Mouse (Mus musculus) G1E (cell line): ENCODE results near the gene Taf8.

Experiments used
- CTCF ChIP-seq: IDR thresholded peaks from 2 replicates; pipeline ENCODE4 v1.5.1; 2012; ENCODE audit warnings: low read depth, low read length, inconsistent platforms, mixed read lengths
- GATA1 ChIP-seq: IDR thresholded peaks from 2 replicates; pipeline ENCODE4 v1.6.1; 2012; ENCODE audit warnings: borderline replicate concordance, low read length, inconsistent platforms, mixed read lengths
- GATA2 ChIP-seq: IDR thresholded peaks from 2 replicates; pipeline ENCODE4 v1.6.1; 2012; ENCODE audit warnings: low read depth, low read length, inconsistent platforms, borderline replicate concordance
- TAL1 ChIP-seq: conservative IDR thresholded peaks from 2 replicates; pipeline ENCODE4 v1.6.1; 2012; ENCODE audit warnings: low read depth, low read length, inconsistent platforms, mixed read lengths

DNA sequence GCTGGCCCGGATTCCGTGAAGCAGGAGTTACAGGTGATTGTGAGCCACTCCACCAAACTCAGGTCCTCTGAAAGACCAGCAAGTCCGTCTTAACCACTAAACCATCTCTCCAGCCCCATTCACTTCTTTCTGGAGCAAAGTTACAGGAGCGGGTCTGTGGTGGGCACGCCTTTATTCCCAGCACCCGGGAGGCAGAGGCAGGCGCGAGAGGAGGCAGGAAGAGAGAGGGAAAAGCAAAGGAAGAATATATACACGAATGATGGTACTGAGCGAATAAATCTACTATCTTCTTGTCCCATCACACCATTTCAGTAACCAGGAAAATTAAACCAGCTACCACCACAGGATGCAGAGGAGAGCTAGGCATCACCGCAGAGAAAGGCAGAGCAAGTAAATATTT is 561 bp downstream of the Taf8 start:
- TF ChIP-seq CTCF, result no peak
- no peak for TF ChIP-seq TAL1
- TF ChIP-seq GATA1, result no peak
- TF ChIP-seq GATA2, result no peak
